Mouse (Mus musculus) forebrain, embryonic 11.5 days (tissue): ENCODE data around the gene Grm8. TPM values are rescaled to one million over a fixed set of nuclear protein-coding genes. Genes with fewer than 3 reads are reported as not detected.

Experiments
- ATAC-seq: fragments of 200-750 bp; cut with Nextera tagmentation; replicated peaks from 2 replicates; pipeline ENCODE4 v1.8.0; 2017; ENCODE audit warnings: moderate TSS enrichment; ENCODE audit not compliant: low FRiP score
- DNase-seq: peaks from one replicate; pipeline ENCODE4 v3.0.0-alpha.2; 2017; ENCODE audit warnings: low spot score
- H3K27ac ChIP-seq: fragments of 300-500 bp; sonication (generic); 2 replicates; pipeline ENCODE4 v1.5.1; 2014; ENCODE audit warnings: low read depth, low read length
- H3K27me3 ChIP-seq: fragments of 300-500 bp; sonication (generic); 2 replicates; pipeline ENCODE4 v1.6.1; 2014; ENCODE audit warnings: mild to moderate bottlenecking, low read length, mixed read lengths; ENCODE audit not compliant: control insufficient read depth, insufficient read depth
- H3K36me3 ChIP-seq: fragments of 300-500 bp; sonication (generic); 2 replicates; pipeline ENCODE4 v1.6.1; 2014; ENCODE audit warnings: mild to moderate bottlenecking, low read length, moderate library complexity, mixed read lengths; ENCODE audit not compliant: control insufficient read depth, insufficient read depth
- H3K4me1 ChIP-seq: fragments of 300-500 bp; sonication (generic); replicated peaks from 2 replicates; pipeline ENCODE4 v1.6.1; 2014; ENCODE audit warnings: low read length, mixed read lengths; ENCODE audit not compliant: control insufficient read depth, insufficient read depth
- H3K4me2 ChIP-seq: fragments of 300-500 bp; sonication (generic); 2 replicates; pipeline ENCODE4 v1.6.1; 2014; ENCODE audit warnings: low read depth, mild to moderate bottlenecking, low read length, moderate library complexity, mixed read lengths; ENCODE audit not compliant: severe bottlenecking
- H3K4me3 ChIP-seq: fragments of 300-500 bp; sonication (generic); 2 replicates; pipeline ENCODE4 v1.5.1; 2014; ENCODE audit warnings: low read depth, low read length
- H3K9ac ChIP-seq: fragments of 300-500 bp; sonication (generic); 2 replicates; pipeline ENCODE4 v1.6.1; 2014; ENCODE audit warnings: low read length
- H3K9me3 ChIP-seq: fragments of 300-500 bp; sonication (generic); 2 replicates; pipeline ENCODE4 v1.6.1; 2016; ENCODE audit warnings: low read length, mixed read lengths; ENCODE audit not compliant: control insufficient read depth
- WGBS: fragments of 180-500 bp; shearing (Covaris S2); extraction: QIAGEN DNeasy Blood & Tissue Kit; methylation state at CpG from one replicate; pipeline ENCODE4 v1.1.7; 2014; 5-methylcytosine and 5-hydroxymethylcytosine counted together
- polyA plus RNA-seq: library from polyadenylated mRNA; unstranded; fragments of >200 nt; fragmentation: Nextera tagmentation; extraction: Ambion mirVana; gene quantifications from 2 replicates; pipeline ENCODE4 v1.2.1, GENCODE M21; 2014

Gene Grm8
- polyA plus RNA-seq, 1 experiment from 2014 or later = 1.4 TPM

- no peaks in the 10 kb centered on the region for H3K9me3 ChIP-seq
- no peak overlapping the region for H3K4me2 ChIP-seq
- DNase-seq (no peak), ATAC-seq (no peak)
- H3K27me3 ChIP-seq = no peaks in the 10 kb centered on the region
- no peaks in the 10 kb centered on the region for H3K36me3 ChIP-seq
- no peak overlapping the region for H3K27ac ChIP-seq
- H3K9ac ChIP-seq = no peak overlapping the region
- H3K4me3 ChIP-seq = no peak overlapping the region
- H3K4me1 ChIP-seq = no peaks in the 10 kb centered on the region
Observed at GRCm38 (mm10) chr6:27360440-27360839, 774.5 kb downstream of the Grm8 start.

- Histone ChIP-seq H3K27me3 (no peaks in the 10 kb centered on the region), H3K4me3 (no peak overlapping the region), H3K9ac (no peak overlapping the region), H3K4me1 (no peaks in the 10 kb centered on the region), H3K9me3 (no peaks in the 10 kb centered on the region), H3K27ac (no peak overlapping the region), H3K4me2 (no peak overlapping the region), H3K36me3 (no peaks in the 10 kb centered on the region)
- no peak for DNase-seq
- no peak for ATAC-seq
- WGBS = 90% methylated on average over 4 of the region's 4 CpGs
Observed at GRCm38 (mm10) chr6:27351147-27351546, 783.8 kb downstream of the Grm8 start.

GRCm38 (mm10) chr6:27348272-27348671 lies 786.7 kb downstream of the Grm8 start:
- ATAC-seq (no peak), DNase-seq (no peak)
- H3K27ac ChIP-seq = no peak overlapping the region

GRCm38 (mm10) chr6:27346311-27346710 lies 788.7 kb downstream of the Grm8 start:
- no peaks in the 10 kb centered on the region for H3K27me3 ChIP-seq

More at GRCm38 (mm10) chr6:27348272-27348671, 786.7 kb downstream of the Grm8 start:
- H3K4me2 ChIP-seq = no peak overlapping the region
- WGBS = 71% methylated on average over 2 of the region's 2 CpGs
- H3K9me3 ChIP-seq = no peaks in the 10 kb centered on the region
- no peaks in the 10 kb centered on the region for H3K4me1 ChIP-seq
- no peaks in the 10 kb centered on the region for H3K36me3 ChIP-seq
- H3K27me3 ChIP-seq = no peaks in the 10 kb centered on the region
- no peak overlapping the region for H3K4me3 ChIP-seq
- H3K9ac ChIP-seq = no peak overlapping the region

GRCm38 (mm10) chr6:27340131-27340530 lies 794.8 kb downstream of the Grm8 start:
- H3K27ac ChIP-seq = no peak overlapping the region
- no peak overlapping the region for H3K9ac ChIP-seq
- H3K4me3 ChIP-seq = no peak overlapping the region
- 86% methylated on average over 4 of the region's 4 CpGs for WGBS
- no peaks in the 10 kb centered on the region for H3K27me3 ChIP-seq
- no peaks in the 10 kb centered on the region for H3K36me3 ChIP-seq
- no peak for DNase-seq
- no peaks in the 10 kb centered on the region for H3K9me3 ChIP-seq
- H3K4me1 ChIP-seq = no peaks in the 10 kb centered on the region
- no peak overlapping the region for H3K4me2 ChIP-seq
- ATAC-seq = no peak

More at GRCm38 (mm10) chr6:27346311-27346710, 788.7 kb downstream of the Grm8 start:
- no peaks in the 10 kb centered on the region for H3K9me3 ChIP-seq
- H3K4me3 ChIP-seq = no peak overlapping the region
- H3K9ac ChIP-seq = no peak overlapping the region
- DNase-seq (no peak), ATAC-seq (no peak)
- H3K36me3 ChIP-seq = no peaks in the 10 kb centered on the region
- WGBS = 83% methylated on average over 1 of the region's 1 CpGs
- no peak overlapping the region for H3K4me2 ChIP-seq
- no peak overlapping the region for H3K27ac ChIP-seq
- H3K4me1 ChIP-seq = no peaks in the 10 kb centered on the region

GRCm38 (mm10) chr6:27318575-27318974 lies 816.4 kb downstream of the Grm8 start:
- 88% methylated on average over 1 of the region's 1 CpGs for WGBS

GRCm38 (mm10) chr6:27317422-27317821 lies 817.6 kb downstream of the Grm8 start:
- Histone ChIP-seq H3K9me3 (no peaks in the 10 kb centered on the region), H3K9ac (no peak overlapping the region), H3K27me3 (no peaks in the 10 kb centered on the region), H3K4me3 (no peak overlapping the region), H3K4me2 (no peak overlapping the region), H3K27ac (no peak overlapping the region), H3K36me3 (no peaks in the 10 kb centered on the region), H3K4me1 (no peaks in the 10 kb centered on the region)
- no peak for DNase-seq
- ATAC-seq = no peak
- 83% methylated on average over 3 of the region's 3 CpGs for WGBS

More at GRCm38 (mm10) chr6:27318575-27318974, 816.4 kb downstream of the Grm8 start:
- Histone ChIP-seq H3K27me3 (no peaks in the 10 kb centered on the region), H3K4me1 (no peaks in the 10 kb centered on the region), H3K9me3 (no peaks in the 10 kb centered on the region), H3K4me2 (no peak overlapping the region), H3K27ac (no peak overlapping the region), H3K36me3 (no peaks in the 10 kb centered on the region), H3K9ac (no peak overlapping the region), H3K4me3 (no peak overlapping the region)
- DNase-seq = no peak
- ATAC-seq = no peak

GRCm38 (mm10) chr6:27316018-27316417 lies 819.0 kb downstream of the Grm8 start:
- ATAC-seq (no peak), DNase-seq (no peak)
- no peaks in the 10 kb centered on the region for H3K4me1 ChIP-seq
- 78% methylated on average over 1 of the region's 1 CpGs for WGBS
- H3K9ac ChIP-seq = no peak overlapping the region
- H3K27me3 ChIP-seq = no peaks in the 10 kb centered on the region
- no peaks in the 10 kb centered on the region for H3K36me3 ChIP-seq
- no peak overlapping the region for H3K4me3 ChIP-seq
- no peak overlapping the region for H3K27ac ChIP-seq
- no peak overlapping the region for H3K4me2 ChIP-seq
- no peaks in the 10 kb centered on the region for H3K9me3 ChIP-seq

- WGBS = 90% methylated on average over 5 of the region's 5 CpGs
- Histone ChIP-seq H3K27me3 (no peaks in the 10 kb centered on the region), H3K4me2 (no peak overlapping the region), H3K9ac (no peak overlapping the region), H3K9me3 (no peaks in the 10 kb centered on the region), H3K36me3 (no peaks in the 10 kb centered on the region), H3K4me3 (no peak overlapping the region), H3K4me1 (no peaks in the 10 kb centered on the region), H3K27ac (no peak overlapping the region)
- ATAC-seq (no peak), DNase-seq (no peak)
Observed at GRCm38 (mm10) chr6:27314273-27315009, 820.5 kb downstream of the Grm8 start.
